Mouse (Mus musculus): ENCODE measurements at regions not wholly inside any gene's neighbourhood (a gene's known extent, or its start where the extent isn't known, plus 50 kb on each side); places are given as distances from the start of the nearest gene placed in this dataset.

DNA sequence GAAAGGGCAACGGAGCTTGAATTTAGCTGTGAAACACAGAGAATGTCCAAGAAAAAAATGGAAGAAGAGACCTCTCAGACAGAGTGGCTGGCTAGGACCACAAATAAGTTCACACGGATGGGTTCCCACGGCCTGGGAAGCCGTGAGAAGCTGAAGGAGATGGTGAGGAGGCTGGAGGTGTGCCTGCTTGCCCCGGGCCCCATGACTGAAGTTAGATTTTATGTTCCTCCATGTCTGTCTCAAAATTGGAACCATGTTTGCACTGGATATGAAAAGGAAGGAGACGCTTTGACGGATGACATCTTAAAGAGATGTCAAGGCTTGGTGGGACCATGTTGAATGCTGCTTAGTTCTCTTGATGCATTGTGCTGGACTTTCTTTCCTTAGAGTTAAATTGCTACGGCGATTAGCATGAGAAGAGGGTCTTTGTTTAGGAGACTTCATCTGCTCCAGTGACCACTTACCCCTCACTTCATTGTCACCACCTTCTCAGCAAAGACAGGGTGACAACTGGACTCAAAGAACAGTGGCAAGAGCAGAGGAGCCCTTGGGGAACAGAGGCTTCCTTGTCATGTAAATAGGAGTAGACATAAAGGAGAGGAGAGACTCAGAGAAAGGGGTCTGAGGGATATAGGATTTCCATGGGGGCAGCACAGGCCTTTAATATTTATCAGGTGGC is 407.4 kb upstream of the Intu start:
- H3K9ac ChIP-seq (replicated peaks; ENCODE audit: low read length) = no peak overlapping the region
- 31% methylated on average over 9 of the region's 9 CpGs for WGBS
- no peak for DNase-seq (ENCODE audit: low spot score)
- no peaks in the 10 kb centered on the region for H3K4me1 ChIP-seq (ENCODE audit: insufficient read depth, low read length)
- H3K27me3 ChIP-seq (ENCODE audit: insufficient read depth, low read length) = no peaks in the 10 kb centered on the region
- no peak overlapping the region for H3K4me2 ChIP-seq (ENCODE audit: low read depth, low read length)
- no peak for ATAC-seq
- H3K36me3 ChIP-seq (ENCODE audit: insufficient read depth, low read length) = no peaks in the 10 kb centered on the region
- no peak for TF ChIP-seq CTCF (IDR thresholded peaks at IDR 0.05; ENCODE audit: low read depth)
- H3K4me3 ChIP-seq (ENCODE audit: low read length) = no peak overlapping the region
- H3K27ac ChIP-seq = no peak overlapping the region
- H3K9me3 ChIP-seq (ENCODE audit: low read length) = no peaks in the 10 kb centered on the region

DNA sequence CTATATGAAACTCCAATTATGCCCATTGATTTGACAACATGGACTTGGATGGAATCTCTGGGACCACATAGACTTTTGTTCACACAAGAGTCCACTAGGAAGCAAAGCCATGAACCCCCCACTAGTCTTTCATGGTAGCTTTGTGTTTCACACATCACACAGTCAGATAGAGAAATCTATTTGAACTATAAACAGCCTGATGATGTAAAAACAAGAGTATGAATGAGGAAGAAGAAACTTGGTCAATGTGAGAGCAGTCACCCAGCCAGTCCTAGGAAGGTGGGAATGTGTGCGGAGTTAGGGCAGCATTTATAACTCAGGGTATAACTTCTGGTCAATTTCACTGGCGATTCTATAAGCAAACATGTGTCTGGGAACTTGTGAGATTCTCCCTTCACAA is 404.2 kb upstream of the Intu start:
- no peak for DNase-seq (ENCODE audit: low spot score)
- Histone ChIP-seq H3K4me2 (ENCODE audit: low read depth, low read length) (no peak overlapping the region), H3K27ac (no peak overlapping the region), H3K27me3 (ENCODE audit: insufficient read depth, low read length) (no peaks in the 10 kb centered on the region), H3K4me3 (ENCODE audit: low read length) (no peak overlapping the region), H3K4me1 (ENCODE audit: insufficient read depth, low read length) (no peaks in the 10 kb centered on the region), H3K9me3 (ENCODE audit: low read length) (no peaks in the 10 kb centered on the region), H3K36me3 (ENCODE audit: insufficient read depth, low read length) (no peaks in the 10 kb centered on the region), H3K9ac (replicated peaks; ENCODE audit: low read length) (no peak overlapping the region)
- no peak for ATAC-seq
- WGBS = 90% methylated on average over 2 of the region's 2 CpGs
- no peak for TF ChIP-seq CTCF (IDR thresholded peaks at IDR 0.05; ENCODE audit: low read depth)

DNA sequence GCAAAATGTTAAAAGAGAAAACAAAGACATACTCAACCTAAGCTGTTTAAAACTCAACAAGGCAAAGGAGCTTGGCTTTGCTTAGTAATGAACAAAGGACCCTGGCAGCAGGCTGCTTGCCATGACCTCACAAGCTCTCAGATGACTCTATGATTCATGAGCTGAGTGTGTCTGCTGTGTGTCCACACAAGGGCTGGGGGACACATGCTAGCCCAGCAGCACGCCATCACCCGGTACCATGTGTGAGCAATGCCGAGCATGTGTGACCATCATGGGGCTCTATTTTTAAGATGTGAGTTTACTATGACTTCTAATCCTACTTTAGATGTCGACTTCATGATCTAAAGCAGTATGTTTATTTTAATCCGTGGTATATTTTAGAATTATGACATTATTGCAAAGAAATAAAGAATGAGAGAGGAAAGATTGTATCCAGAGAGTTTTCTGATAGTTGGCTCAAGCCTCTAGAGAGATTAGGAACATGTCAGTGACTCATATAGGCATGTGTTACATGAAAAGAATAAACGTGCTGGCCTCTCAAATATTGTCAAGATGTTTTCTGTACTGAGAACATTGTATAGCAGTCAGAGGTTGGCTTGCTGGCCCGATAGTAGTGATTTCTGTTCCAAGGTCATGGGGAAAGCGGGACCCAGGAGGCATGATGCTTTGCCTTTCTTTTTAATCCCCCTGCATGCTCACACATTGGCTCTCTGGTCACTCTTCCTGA is 400.1 kb upstream of the Intu start:
- Histone ChIP-seq H3K36me3 (ENCODE audit: insufficient read depth, low read length) (no peaks in the 10 kb centered on the region), H3K9me3 (ENCODE audit: low read length) (no peaks in the 10 kb centered on the region), H3K27ac (no peak overlapping the region), H3K9ac (replicated peaks; ENCODE audit: low read length) (no peak overlapping the region), H3K27me3 (ENCODE audit: insufficient read depth, low read length) (no peaks in the 10 kb centered on the region), H3K4me3 (ENCODE audit: low read length) (no peak overlapping the region), H3K4me1 (ENCODE audit: insufficient read depth, low read length) (no peaks in the 10 kb centered on the region), H3K4me2 (ENCODE audit: low read depth, low read length) (no peak overlapping the region)
- 82% methylated on average over 8 of the region's 8 CpGs for WGBS
- DNase-seq (ENCODE audit: low spot score) = no peak
- no peak for ATAC-seq
- no peak for TF ChIP-seq CTCF (IDR thresholded peaks at IDR 0.05; ENCODE audit: low read depth)

DNA sequence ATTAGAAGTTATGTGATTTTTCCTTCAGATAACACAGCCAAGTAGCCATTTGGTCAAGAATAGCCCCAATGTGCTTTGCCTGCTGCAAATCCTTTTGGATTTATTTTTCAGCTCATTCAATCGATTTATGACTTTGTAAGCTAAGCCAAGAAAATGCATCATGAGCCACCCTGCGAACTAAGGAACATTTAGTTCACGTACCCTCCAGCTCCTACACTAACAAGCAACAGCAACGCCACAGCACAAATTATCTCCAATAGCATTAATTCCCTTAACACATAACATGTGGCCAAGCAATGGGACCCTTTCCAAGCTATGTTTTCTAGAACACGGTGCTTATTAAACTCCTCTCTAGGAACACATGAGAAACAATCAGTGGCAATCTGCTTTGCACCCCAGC is 392.4 kb upstream of the Intu start:
- WGBS = 77% methylated on average over 5 of the region's 5 CpGs
- Histone ChIP-seq H3K4me3 (ENCODE audit: low read length) (no peak overlapping the region), H3K9ac (replicated peaks; ENCODE audit: low read length) (no peak overlapping the region), H3K27me3 (ENCODE audit: insufficient read depth, low read length) (no peaks in the 10 kb centered on the region), H3K4me2 (ENCODE audit: low read depth, low read length) (no peak overlapping the region), H3K9me3 (ENCODE audit: low read length) (no peaks in the 10 kb centered on the region), H3K4me1 (ENCODE audit: insufficient read depth, low read length) (no peaks in the 10 kb centered on the region), H3K36me3 (ENCODE audit: insufficient read depth, low read length) (no peaks in the 10 kb centered on the region), H3K27ac (no peak overlapping the region)
- no peak for ATAC-seq
- no peak for TF ChIP-seq CTCF (IDR thresholded peaks at IDR 0.05; ENCODE audit: low read depth)
- DNase-seq (ENCODE audit: low spot score) = no peak

- H3K4me1 ChIP-seq (ENCODE audit: insufficient read depth, low read length) = no peaks in the 10 kb centered on the region
- no peak overlapping the region for H3K4me3 ChIP-seq (ENCODE audit: low read length)
- H3K9me3 ChIP-seq (ENCODE audit: low read length) = no peaks in the 10 kb centered on the region
- H3K4me2 ChIP-seq (ENCODE audit: low read depth, low read length) = no peak overlapping the region
- ATAC-seq (no peak), DNase-seq (ENCODE audit: low spot score) (no peak)
- no peak overlapping the region for H3K27ac ChIP-seq
- 85% methylated on average over 5 of the region's 5 CpGs for WGBS
- H3K9ac ChIP-seq (replicated peaks; ENCODE audit: low read length) = no peak overlapping the region
- H3K27me3 ChIP-seq (ENCODE audit: insufficient read depth, low read length) = no peaks in the 10 kb centered on the region
- no peak for TF ChIP-seq CTCF (IDR thresholded peaks at IDR 0.05; ENCODE audit: low read depth)
- no peaks in the 10 kb centered on the region for H3K36me3 ChIP-seq (ENCODE audit: insufficient read depth, low read length)
These were observed 388.9 kb upstream of the Intu start for GRCm38 (mm10) chr3:40142229-40142628.

- ATAC-seq (no peak), DNase-seq (ENCODE audit: low spot score) (no peak)
- no peaks in the 10 kb centered on the region for H3K4me1 ChIP-seq (ENCODE audit: insufficient read depth, low read length)
- H3K4me2 ChIP-seq (ENCODE audit: low read depth, low read length) = no peak overlapping the region
- H3K9ac ChIP-seq (replicated peaks; ENCODE audit: low read length) = no peak overlapping the region
- WGBS = 61% methylated on average over 6 of the region's 6 CpGs
- H3K9me3 ChIP-seq (ENCODE audit: low read length) = no peaks in the 10 kb centered on the region
- no peak overlapping the region for H3K4me3 ChIP-seq (ENCODE audit: low read length)
- no peaks in the 10 kb centered on the region for H3K27me3 ChIP-seq (ENCODE audit: insufficient read depth, low read length)
- H3K27ac ChIP-seq = no peak overlapping the region
- TF ChIP-seq CTCF (IDR thresholded peaks at IDR 0.05; ENCODE audit: low read depth) = no peak
- H3K36me3 ChIP-seq (ENCODE audit: insufficient read depth, low read length) = no peaks in the 10 kb centered on the region
These were observed 372.5 kb upstream of the Intu start for GRCm38 (mm10) chr3:40158631-40159030.

GRCm38 (mm10) chr3:40159591-40160145 is 371.4 kb upstream of the Intu start:
- H3K27me3 ChIP-seq (ENCODE audit: insufficient read depth, low read length) = no peaks in the 10 kb centered on the region
- ATAC-seq (no peak), DNase-seq (ENCODE audit: low spot score) (no peak)
- no peak for TF ChIP-seq CTCF (IDR thresholded peaks at IDR 0.05; ENCODE audit: low read depth)
- H3K9me3 ChIP-seq (ENCODE audit: low read length) = no peaks in the 10 kb centered on the region
- H3K36me3 ChIP-seq (ENCODE audit: insufficient read depth, low read length) = no peaks in the 10 kb centered on the region
- 49% methylated on average over 9 of the region's 9 CpGs for WGBS
- no peak overlapping the region for H3K4me2 ChIP-seq (ENCODE audit: low read depth, low read length)
- no peak overlapping the region for H3K9ac ChIP-seq (replicated peaks; ENCODE audit: low read length)
- H3K4me3 ChIP-seq (ENCODE audit: low read length) = no peak overlapping the region
- H3K4me1 ChIP-seq (ENCODE audit: insufficient read depth, low read length) = no peaks in the 10 kb centered on the region
- H3K27ac ChIP-seq = no peak overlapping the region
